Mouse (Mus musculus) hindbrain, embryonic 11.5 days (tissue): ENCODE data around the gene Atp11a. TPM values are rescaled to one million over a fixed set of nuclear protein-coding genes. Genes with fewer than 3 reads are reported as not detected.

Experiments used
- ATAC-seq: fragments of 200-750 bp; cut with Nextera tagmentation; 2 replicates; pipeline ENCODE4 v1.8.0; 2017; ENCODE audit warnings: mild to moderate bottlenecking, moderate TSS enrichment, moderate library complexity; ENCODE audit not compliant: low FRiP score
- DNase-seq: peaks from one replicate; pipeline ENCODE4 v3.0.0-alpha.2; 2015; ENCODE audit warnings: low spot score
- H3K27ac ChIP-seq: fragments of 300-500 bp; sonication (generic); 2 replicates; pipeline ENCODE4 v1.5.1; 2014; ENCODE audit warnings: mild to moderate bottlenecking, low read depth, low read length
- H3K27me3 ChIP-seq: fragments of 300-500 bp; sonication (generic); 2 replicates; pipeline ENCODE4 v1.6.1; 2014; ENCODE audit warnings: mild to moderate bottlenecking, low read length, moderate library complexity, mixed read lengths; ENCODE audit not compliant: control insufficient read depth, insufficient read depth
- H3K36me3 ChIP-seq: fragments of 300-500 bp; sonication (generic); 2 replicates; pipeline ENCODE4 v1.6.1; 2014; ENCODE audit warnings: mild to moderate bottlenecking, low read length, moderate library complexity, mixed read lengths; ENCODE audit not compliant: control insufficient read depth, insufficient read depth
- H3K4me1 ChIP-seq: fragments of 300-500 bp; sonication (generic); replicated peaks from 2 replicates; pipeline ENCODE4 v1.6.1; 2014; ENCODE audit warnings: low read length, mixed read lengths; ENCODE audit not compliant: control insufficient read depth, insufficient read depth
- H3K4me2 ChIP-seq: fragments of 300-500 bp; sonication (generic); replicated peaks from 2 replicates; pipeline ENCODE4 v1.6.1; 2014; ENCODE audit warnings: mild to moderate bottlenecking, low read depth, low read length
- H3K4me3 ChIP-seq: fragments of 300-500 bp; sonication (generic); 2 replicates; pipeline ENCODE4 v1.5.1; 2014; ENCODE audit warnings: low read depth, low read length
- H3K9ac ChIP-seq: fragments of 300-500 bp; sonication (generic); 2 replicates; pipeline ENCODE4 v1.6.1; 2014; ENCODE audit warnings: low read depth, low read length
- H3K9me3 ChIP-seq: fragments of 300-500 bp; sonication (generic); 2 replicates; pipeline ENCODE4 v1.6.1; 2016; ENCODE audit warnings: low read length; ENCODE audit not compliant: control insufficient read depth
- WGBS: fragments of 180-500 bp; shearing (Covaris S2); extraction: QIAGEN DNeasy Blood & Tissue Kit; methylation state at CpG from one replicate; pipeline ENCODE4 v1.1.7; 2014; 5-methylcytosine and 5-hydroxymethylcytosine counted together
- polyA plus RNA-seq: library from polyadenylated mRNA; unstranded; fragments of >200 nt; fragmentation: Nextera tagmentation; extraction: Ambion mirVana; gene quantifications from 2 replicates; pipeline ENCODE4 v1.2.1, GENCODE M21; 2014

The Atp11a gene
- polyA plus RNA-seq, 1 experiment from 2014 or later: 12.0 TPM

DNA sequence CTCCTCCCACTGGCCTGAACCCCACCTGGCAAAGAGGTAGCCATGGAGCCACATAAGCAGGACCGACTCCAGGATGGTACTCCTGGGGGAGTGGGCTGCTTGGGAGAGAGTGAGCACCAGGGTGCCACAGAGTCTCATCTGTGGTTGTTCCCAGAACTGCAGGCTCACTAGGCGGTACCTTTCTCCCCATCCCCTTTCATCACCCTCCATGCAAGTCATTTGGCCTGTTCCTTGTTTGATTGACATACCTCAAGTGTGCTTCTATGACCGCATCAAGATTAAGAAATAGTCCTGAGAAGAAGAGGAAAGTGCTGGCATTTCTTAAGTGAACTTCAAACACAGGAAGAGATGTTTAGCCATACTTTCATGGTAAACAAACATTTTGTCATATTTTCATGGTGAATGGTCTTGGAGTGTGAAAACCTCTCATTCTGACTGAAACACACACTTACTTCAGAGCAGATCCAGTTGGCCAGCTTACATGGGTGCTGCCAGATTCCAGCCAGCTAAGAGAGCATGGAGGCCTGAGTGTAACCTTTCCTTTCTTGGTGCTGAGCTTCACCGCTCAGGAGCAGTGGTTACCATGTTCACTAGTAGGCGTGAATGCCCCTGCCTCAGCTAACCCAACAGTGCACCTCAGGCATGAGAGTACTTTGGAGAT lies 38.3 kb downstream of the Atp11a start:
- Histone ChIP-seq H3K36me3 (no peaks in the 10 kb centered on the region), H3K27ac (no peak overlapping the region), H3K4me3 (no peak overlapping the region), H3K27me3 (no peaks in the 10 kb centered on the region), H3K4me1 (0 out of 2 replicates have a peak, but pooled peaks cover 2% of the 10 kb centered on the region), H3K9ac (no peak overlapping the region), H3K9me3 (no peaks in the 10 kb centered on the region), H3K4me2 (no peak overlapping the region)
- WGBS: 90% methylated on average over 5 of the region's 5 CpGs
- DNase-seq (no peak), ATAC-seq (no peak)

- Histone ChIP-seq H3K4me2 (no peak overlapping the region), H3K4me1 (0 out of 2 replicates have a peak, but pooled peaks cover 2% of the 10 kb centered on the region), H3K9me3 (no peaks in the 10 kb centered on the region), H3K27ac (no peak overlapping the region), H3K4me3 (no peak overlapping the region), H3K9ac (no peak overlapping the region), H3K27me3 (no peaks in the 10 kb centered on the region), H3K36me3 (no peaks in the 10 kb centered on the region)
- ATAC-seq (no peak), DNase-seq (no peak)
- WGBS: 55% methylated on average over 6 of the region's 6 CpGs
Observed at GRCm38 (mm10) chr8:12799099-12799498, 42.3 kb downstream of the Atp11a start.

- Histone ChIP-seq H3K9me3 (no peaks in the 10 kb centered on the region), H3K4me2 (no peak overlapping the region), H3K27me3 (no peaks in the 10 kb centered on the region), H3K4me3 (no peak overlapping the region), H3K27ac (no peak overlapping the region), H3K9ac (no peak overlapping the region), H3K4me1 (peaks cover 2% of the 10 kb centered on the region; the same call in 1 of the 2 replicates), H3K36me3 (no peaks in the 10 kb centered on the region)
- no peak for DNase-seq
- ATAC-seq: no peak
- WGBS: 46% methylated on average over 6 of the region's 6 CpGs
Observed at GRCm38 (mm10) chr8:12799832-12800231, 43.0 kb downstream of the Atp11a start.

DNA sequence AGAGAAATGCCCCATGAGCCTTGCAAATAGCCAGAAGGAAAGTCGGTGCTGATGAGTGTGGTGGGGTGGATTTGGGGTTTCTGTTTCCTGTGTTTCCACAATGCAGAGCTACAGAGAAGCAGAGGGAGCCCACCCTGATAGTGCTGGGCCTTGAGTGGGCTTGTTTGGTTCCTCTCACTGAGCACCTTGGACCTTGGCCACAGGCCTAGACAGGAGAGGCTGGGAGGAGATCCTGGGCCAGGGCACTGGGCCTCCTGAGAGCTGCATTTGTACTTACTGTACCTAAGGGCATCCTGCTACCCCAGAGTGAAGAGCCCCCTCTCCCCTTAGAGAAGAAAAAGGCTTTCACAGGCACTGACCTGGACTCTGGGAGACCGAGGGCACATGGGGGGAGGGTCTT lies 43.4 kb downstream of the Atp11a start:
- 73% methylated on average over 2 of the region's 2 CpGs for WGBS
- no peak overlapping the region for H3K4me3 ChIP-seq
- H3K4me1 ChIP-seq: peaks cover 2% of the 10 kb centered on the region; the same call in 1 of the 2 replicates
- no peak overlapping the region for H3K27ac ChIP-seq
- no peak for ATAC-seq
- no peaks in the 10 kb centered on the region for H3K27me3 ChIP-seq
- H3K9me3 ChIP-seq: no peaks in the 10 kb centered on the region
- no peak for DNase-seq
- H3K36me3 ChIP-seq: no peaks in the 10 kb centered on the region
- no peak overlapping the region for H3K9ac ChIP-seq
- no peak overlapping the region for H3K4me2 ChIP-seq

GRCm38 (mm10) chr8:12801586-12801985 lies 44.8 kb downstream of the Atp11a start:
- no peak overlapping the region for H3K9ac ChIP-seq
- no peak for ATAC-seq
- H3K36me3 ChIP-seq: no peaks in the 10 kb centered on the region
- H3K27ac ChIP-seq: no peak overlapping the region
- no peaks in the 10 kb centered on the region for H3K27me3 ChIP-seq
- DNase-seq: no peak
- H3K4me1 ChIP-seq: peaks cover 5% of the 10 kb centered on the region
- no peak overlapping the region for H3K4me2 ChIP-seq
- no peaks in the 10 kb centered on the region for H3K9me3 ChIP-seq
- H3K4me3 ChIP-seq: no peak overlapping the region
- WGBS: 77% methylated on average over 10 of the region's 10 CpGs

GRCm38 (mm10) chr8:12803121-12803520 lies 46.3 kb downstream of the Atp11a start:
- WGBS: 83% methylated on average over 10 of the region's 10 CpGs
- Histone ChIP-seq H3K4me3 (no peak overlapping the region), H3K27ac (no peak overlapping the region), H3K4me1 (peaks cover 5% of the 10 kb centered on the region), H3K27me3 (no peaks in the 10 kb centered on the region), H3K4me2 (no peak overlapping the region), H3K9me3 (no peaks in the 10 kb centered on the region), H3K36me3 (no peaks in the 10 kb centered on the region), H3K9ac (no peak overlapping the region)
- DNase-seq: no peak
- no peak for ATAC-seq

DNA sequence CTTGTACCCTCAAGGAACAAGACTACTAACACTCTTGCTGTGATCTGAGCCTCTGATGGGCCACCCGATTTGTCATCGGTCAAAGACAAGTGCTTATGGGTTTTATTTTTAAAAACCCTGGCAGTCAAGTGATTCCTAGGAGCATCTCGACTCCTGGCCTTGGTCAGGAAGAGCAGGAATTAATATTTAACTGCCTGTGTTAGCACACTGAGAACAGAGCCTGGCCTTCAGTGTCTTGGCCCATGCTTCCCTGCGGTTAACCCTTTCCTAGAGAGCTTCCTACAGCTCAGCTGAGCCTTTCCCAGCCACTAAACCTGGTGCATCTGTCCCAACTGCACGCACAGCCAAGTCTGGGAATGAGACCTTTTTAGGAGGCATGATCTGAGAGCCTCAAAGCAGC lies 48.1 kb downstream of the Atp11a start:
- WGBS: 78% methylated on average over 5 of the region's 5 CpGs
- no peak overlapping the region for H3K27ac ChIP-seq
- H3K4me1 ChIP-seq: peaks cover 3% of the 10 kb centered on the region
- no peak overlapping the region for H3K9ac ChIP-seq
- no peak overlapping the region for H3K4me3 ChIP-seq
- no peaks in the 10 kb centered on the region for H3K27me3 ChIP-seq
- ATAC-seq (no peak), DNase-seq (no peak)
- no peak overlapping the region for H3K4me2 ChIP-seq
- no peaks in the 10 kb centered on the region for H3K9me3 ChIP-seq
- H3K36me3 ChIP-seq: no peaks in the 10 kb centered on the region

DNA sequence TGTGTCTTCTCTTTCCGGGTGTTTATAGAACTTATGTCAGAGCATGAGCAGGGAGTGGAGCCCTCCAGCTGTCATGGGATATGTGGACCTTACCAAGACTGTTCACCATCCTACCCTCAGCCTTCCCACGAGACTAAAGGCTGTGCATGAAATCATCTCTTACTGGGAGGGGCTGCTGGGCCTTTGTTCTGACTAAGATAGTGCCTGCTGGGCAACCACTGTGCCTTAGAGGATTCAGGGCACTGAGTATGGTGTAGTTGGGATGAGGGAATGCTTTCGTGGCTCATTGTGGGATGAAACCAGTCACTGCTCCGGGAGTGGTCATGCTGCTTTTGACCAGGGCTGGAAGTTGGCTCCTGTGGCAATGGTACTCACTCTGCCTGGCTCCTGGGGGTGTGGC lies 48.8 kb downstream of the Atp11a start:
- no peak overlapping the region for H3K9ac ChIP-seq
- DNase-seq (no peak), ATAC-seq (no peak)
- H3K36me3 ChIP-seq: no peaks in the 10 kb centered on the region
- H3K9me3 ChIP-seq: no peaks in the 10 kb centered on the region
- H3K4me3 ChIP-seq: no peak overlapping the region
- no peak overlapping the region for H3K4me2 ChIP-seq
- no peaks in the 10 kb centered on the region for H3K27me3 ChIP-seq
- H3K4me1 ChIP-seq: peaks cover 3% of the 10 kb centered on the region
- H3K27ac ChIP-seq: no peak overlapping the region
- WGBS: 58% methylated on average over 4 of the region's 4 CpGs

DNA sequence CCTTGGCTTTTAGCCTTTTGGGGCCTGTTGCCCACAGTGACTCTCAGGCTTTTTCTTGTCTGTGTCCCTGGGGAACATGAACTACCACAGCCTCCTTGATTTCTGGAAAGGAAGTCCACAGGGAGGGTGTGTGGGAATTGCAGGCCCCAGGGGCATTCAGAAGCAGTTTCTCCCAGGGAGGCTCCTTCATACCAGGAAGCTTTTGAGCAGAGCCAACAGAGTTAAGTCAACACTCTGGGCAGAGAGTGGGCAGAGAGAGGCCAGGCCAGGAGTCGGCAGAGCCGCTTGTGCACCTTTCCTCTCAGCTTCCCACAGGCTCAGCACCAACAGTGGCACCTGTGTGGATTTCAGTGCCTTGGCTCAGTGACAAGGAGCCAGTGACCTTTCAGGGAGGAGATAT lies 51.2 kb downstream of the Atp11a start:
- no peak for DNase-seq
- Histone ChIP-seq H3K4me2 (no peak overlapping the region), H3K9ac (no peak overlapping the region), H3K9me3 (no peaks in the 10 kb centered on the region), H3K4me3 (no peak overlapping the region), H3K27me3 (no peaks in the 10 kb centered on the region), H3K36me3 (no peaks in the 10 kb centered on the region), H3K27ac (no peak overlapping the region), H3K4me1 (peaks cover 3% of the 10 kb centered on the region)
- WGBS: 98% methylated on average over 2 of the region's 2 CpGs
- ATAC-seq: no peak
